Mouse (Mus musculus) bone marrow, adult 2 months (tissue): ENCODE measurements around the gene Gadd45gip1.

ENCODE experiments used
- CTCF ChIP-seq: fragments of 200-500 bp; IDR thresholded peaks from 2 replicates; pipeline ENCODE4 v1.5.1; 2011; ENCODE audit warnings: low read length, control low read depth; ENCODE audit not compliant: control insufficient read depth, insufficient read depth
- POLR2A ChIP-seq: fragments of 200-500 bp; IDR thresholded peaks from 2 replicates; pipeline ENCODE4 v1.6.1; 2011; ENCODE audit warnings: low read depth, mild to moderate bottlenecking, control low read depth, low read length, borderline replicate concordance; ENCODE audit not compliant: control insufficient read depth

GRCm38 (mm10) chr8:84814555-84815441 lies 16.5 kb upstream of the Gadd45gip1 start:
- TF ChIP-seq CTCF (no peak), POLR2A (no peak)
